Mouse (Mus musculus): ENCODE data around the gene Cldn10.
A peak's percentile ranks its signal among the peaks of the same experiment; 100 is the strongest.
"Not testable (repeated sequence)": the region's sequence is repeated elsewhere in the genome, so short reads cannot be mapped to it uniquely, and the experiment has no call there.

The Cldn10 gene

GRCm38 (mm10) chr14:118787621-118788020 is at the start of gene Cldn10:
TSS of gene Cldn10 (plus strand) at chr14:118787908.
- DNase-seq (ENCODE audit: extremely low read depth, low read depth): no peak

GRCm38 (mm10) chr14:118741780-118742179 is 45.9 kb upstream of the Cldn10 start:
- DNase-seq (ENCODE audit: extremely low read depth, low read depth): no peak

- no peak for DNase-seq (ENCODE audit: extremely low read depth, low read depth)
Observed at GRCm38 (mm10) chr14:118742862-118743261, 44.8 kb upstream of the Cldn10 start.

- DNase-seq (ENCODE audit: extremely low read depth, low read depth): no peak
Observed at GRCm38 (mm10) chr14:118749068-118749467, 38.6 kb upstream of the Cldn10 start.

- no peak for DNase-seq (ENCODE audit: extremely low read depth, low read depth)
Observed at GRCm38 (mm10) chr14:118749715-118750114, 38.0 kb upstream of the Cldn10 start.

- DNase-seq (ENCODE audit: extremely low read depth, low read depth): no peak
Observed at GRCm38 (mm10) chr14:118750505-118751192, 37.1 kb upstream of the Cldn10 start.

- DNase-seq (ENCODE audit: extremely low read depth, low read depth): no peak
Observed at GRCm38 (mm10) chr14:118751193-118751753, 36.4 kb upstream of the Cldn10 start.

GRCm38 (mm10) chr14:118756015-118756414 is 31.7 kb upstream of the Cldn10 start:
- no peak for DNase-seq (ENCODE audit: extremely low read depth, low read depth)

GRCm38 (mm10) chr14:118756566-118756965 is 31.1 kb upstream of the Cldn10 start:
- DNase-seq (ENCODE audit: extremely low read depth, low read depth): no peak

GRCm38 (mm10) chr14:118763362-118763761 is 24.3 kb upstream of the Cldn10 start:
- not testable (repeated sequence) for DNase-seq (ENCODE audit: extremely low read depth, low read depth)

GRCm38 (mm10) chr14:118763917-118764495 is 23.7 kb upstream of the Cldn10 start:
- DNase-seq (ENCODE audit: extremely low read depth, low read depth): no peak

- DNase-seq (ENCODE audit: extremely low read depth, low read depth): no peak
Observed at GRCm38 (mm10) chr14:118765306-118765705, 22.4 kb upstream of the Cldn10 start.

- DNase-seq (ENCODE audit: extremely low read depth, low read depth): no peak
Observed at GRCm38 (mm10) chr14:118765951-118766350, 21.8 kb upstream of the Cldn10 start.

- DNase-seq (ENCODE audit: extremely low read depth, low read depth): no peak
Observed at GRCm38 (mm10) chr14:118766368-118766767, 21.3 kb upstream of the Cldn10 start.

GRCm38 (mm10) chr14:118767673-118768353 is 19.9 kb upstream of the Cldn10 start:
- peak; percentile 47 for DNase-seq (ENCODE audit: extremely low read depth, low read depth)

GRCm38 (mm10) chr14:118768354-118768713 is 19.4 kb upstream of the Cldn10 start:
- DNase-seq (ENCODE audit: extremely low read depth, low read depth): no peak

- DNase-seq (ENCODE audit: extremely low read depth, low read depth): no peak
Observed at GRCm38 (mm10) chr14:118773668-118774067, 14.0 kb upstream of the Cldn10 start.

- no peak for DNase-seq (ENCODE audit: extremely low read depth, low read depth)
Observed at GRCm38 (mm10) chr14:118774507-118775428, 12.9 kb upstream of the Cldn10 start.

GRCm38 (mm10) chr14:118775554-118775953 is 12.2 kb upstream of the Cldn10 start:
- no peak for DNase-seq (ENCODE audit: extremely low read depth, low read depth)

- no peak for DNase-seq (ENCODE audit: extremely low read depth, low read depth)
Observed at GRCm38 (mm10) chr14:118776372-118776771, 11.3 kb upstream of the Cldn10 start.

GRCm38 (mm10) chr14:118777478-118777877 is 10.2 kb upstream of the Cldn10 start:
- DNase-seq (ENCODE audit: extremely low read depth, low read depth): no peak

Measured in MEL-GATA-1-ER (cell line).